Mouse (Mus musculus): ENCODE data around the gene Duox1. TPM values are rescaled to one million over a fixed set of nuclear protein-coding genes. Genes with fewer than 3 reads are reported as not detected.

Gene Duox1
- polyA plus RNA-seq, 1 experiment from 2014 or later = 0.15 TPM

DNA sequence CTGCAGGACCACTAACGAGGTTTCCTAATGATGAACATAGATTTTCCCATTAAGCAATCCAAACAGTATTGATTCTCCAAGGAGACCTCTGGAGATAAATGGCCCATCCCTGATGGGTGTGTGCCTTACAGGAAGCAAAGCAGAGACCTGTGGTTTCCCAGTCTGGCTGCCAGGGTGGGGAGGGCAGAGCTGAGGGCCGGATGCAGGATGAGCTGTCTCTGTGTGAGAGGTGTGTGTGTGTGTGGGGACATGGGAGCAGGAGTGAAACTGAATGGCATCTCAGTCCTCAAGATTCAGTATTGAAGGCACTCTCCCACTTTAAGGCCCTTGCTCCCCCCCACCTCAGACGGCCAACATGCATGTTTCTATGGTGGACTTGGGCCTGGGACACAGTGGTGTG is 40.7 kb downstream of the Duox1 start:
- H3K36me3 ChIP-seq (ENCODE audit: control insufficient read depth, insufficient read depth, low read length) = peaks cover 19% of the 10 kb centered on the region; the same call in 1 of the 2 replicates
- no peaks in the 10 kb centered on the region for H3K27me3 ChIP-seq (ENCODE audit: control insufficient read depth, insufficient read depth, low read length)
- no peak overlapping the region for H3K9ac ChIP-seq (replicated peaks; ENCODE audit: low read depth, low read length)
- H3K9me3 ChIP-seq (ENCODE audit: control insufficient read depth, low read length) = no peaks in the 10 kb centered on the region
- WGBS = 68% methylated on average over 3 of the region's 3 CpGs
- H3K27ac ChIP-seq (ENCODE audit: low read depth, low read length) = no peak overlapping the region
- no peak for ATAC-seq (ENCODE audit: low read depth)
- H3K4me3 ChIP-seq (ENCODE audit: low read depth, low read length) = no peak overlapping the region
- H3K4me2 ChIP-seq (ENCODE audit: low read depth, low read length) = no peak overlapping the region
- peaks cover 31% of the 10 kb centered on the region for H3K4me1 ChIP-seq (ENCODE audit: control insufficient read depth, insufficient read depth, low read length)

DNA sequence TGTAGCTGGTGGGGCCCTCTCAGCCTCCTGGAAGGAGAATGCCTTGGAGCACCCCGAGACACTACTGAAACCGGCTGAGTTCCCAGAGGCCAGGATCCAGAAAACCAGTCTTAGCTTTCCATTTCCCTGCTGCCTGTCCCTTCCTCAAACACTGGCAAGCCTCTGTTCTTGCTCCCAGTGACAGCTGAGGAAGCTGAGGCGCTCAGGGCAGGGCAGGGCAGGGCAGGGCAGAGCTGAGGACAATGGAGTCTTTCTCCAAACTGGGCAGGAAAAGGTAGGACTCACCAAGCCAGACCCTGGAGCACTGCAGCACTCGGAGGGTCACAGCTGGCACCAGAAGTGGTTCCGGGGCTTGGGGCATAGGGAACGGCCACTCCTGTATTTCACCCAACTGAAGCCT is 44.8 kb downstream of the Duox1 start:
- no peak overlapping the region for H3K4me2 ChIP-seq (ENCODE audit: low read depth, low read length)
- H3K9ac ChIP-seq (replicated peaks; ENCODE audit: low read depth, low read length) = no peak overlapping the region
- no peaks in the 10 kb centered on the region for H3K27me3 ChIP-seq (ENCODE audit: control insufficient read depth, insufficient read depth, low read length)
- 68% methylated on average over 6 of the region's 6 CpGs for WGBS
- no peaks in the 10 kb centered on the region for H3K9me3 ChIP-seq (ENCODE audit: control insufficient read depth, low read length)
- H3K4me3 ChIP-seq (ENCODE audit: low read depth, low read length) = no peak overlapping the region
- H3K27ac ChIP-seq (ENCODE audit: low read depth, low read length) = no peak overlapping the region
- H3K4me1 ChIP-seq (ENCODE audit: control insufficient read depth, insufficient read depth, low read length) = peaks cover 1% of the 10 kb centered on the region; the same call in 1 of the 2 replicates
- H3K36me3 ChIP-seq (ENCODE audit: control insufficient read depth, insufficient read depth, low read length) = peaks cover 9% of the 10 kb centered on the region; the same call in 1 of the 2 replicates
- ATAC-seq (ENCODE audit: low read depth) = no peak

DNA sequence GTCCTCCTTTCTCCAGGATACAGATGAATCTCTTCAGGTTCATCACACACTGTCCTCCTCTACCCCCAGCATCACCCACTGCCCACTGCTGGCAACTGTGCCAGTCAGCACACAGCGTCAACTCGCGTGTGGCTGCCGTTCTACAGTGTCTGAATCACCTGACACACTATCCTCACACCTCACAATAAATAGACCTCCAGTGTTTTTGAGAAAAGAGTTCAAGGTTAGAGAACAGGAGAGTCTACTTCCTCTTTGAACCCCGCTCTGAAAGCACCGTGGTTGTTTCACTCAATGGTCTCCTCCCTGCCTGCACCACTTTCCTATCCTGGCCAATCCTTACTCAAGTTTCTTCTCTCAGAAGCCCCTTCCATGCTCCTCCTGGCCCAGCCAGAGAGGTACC is 45.7 kb downstream of the Duox1 start:
- H3K4me1 ChIP-seq (ENCODE audit: control insufficient read depth, insufficient read depth, low read length) = peaks cover 9% of the 10 kb centered on the region; the same call in 1 of the 2 replicates
- H3K27me3 ChIP-seq (ENCODE audit: control insufficient read depth, insufficient read depth, low read length) = no peaks in the 10 kb centered on the region
- no peak overlapping the region for H3K9ac ChIP-seq (replicated peaks; ENCODE audit: low read depth, low read length)
- peaks cover 5% of the 10 kb centered on the region; the same call in 1 of the 2 replicates for H3K36me3 ChIP-seq (ENCODE audit: control insufficient read depth, insufficient read depth, low read length)
- no peaks in the 10 kb centered on the region for H3K9me3 ChIP-seq (ENCODE audit: control insufficient read depth, low read length)
- H3K27ac ChIP-seq (ENCODE audit: low read depth, low read length) = no peak overlapping the region
- ATAC-seq (ENCODE audit: low read depth) = no peak
- H3K4me2 ChIP-seq (ENCODE audit: low read depth, low read length) = no peak overlapping the region
- H3K4me3 ChIP-seq (ENCODE audit: low read depth, low read length) = no peak overlapping the region
- WGBS = 92% methylated on average over 6 of the region's 6 CpGs

DNA sequence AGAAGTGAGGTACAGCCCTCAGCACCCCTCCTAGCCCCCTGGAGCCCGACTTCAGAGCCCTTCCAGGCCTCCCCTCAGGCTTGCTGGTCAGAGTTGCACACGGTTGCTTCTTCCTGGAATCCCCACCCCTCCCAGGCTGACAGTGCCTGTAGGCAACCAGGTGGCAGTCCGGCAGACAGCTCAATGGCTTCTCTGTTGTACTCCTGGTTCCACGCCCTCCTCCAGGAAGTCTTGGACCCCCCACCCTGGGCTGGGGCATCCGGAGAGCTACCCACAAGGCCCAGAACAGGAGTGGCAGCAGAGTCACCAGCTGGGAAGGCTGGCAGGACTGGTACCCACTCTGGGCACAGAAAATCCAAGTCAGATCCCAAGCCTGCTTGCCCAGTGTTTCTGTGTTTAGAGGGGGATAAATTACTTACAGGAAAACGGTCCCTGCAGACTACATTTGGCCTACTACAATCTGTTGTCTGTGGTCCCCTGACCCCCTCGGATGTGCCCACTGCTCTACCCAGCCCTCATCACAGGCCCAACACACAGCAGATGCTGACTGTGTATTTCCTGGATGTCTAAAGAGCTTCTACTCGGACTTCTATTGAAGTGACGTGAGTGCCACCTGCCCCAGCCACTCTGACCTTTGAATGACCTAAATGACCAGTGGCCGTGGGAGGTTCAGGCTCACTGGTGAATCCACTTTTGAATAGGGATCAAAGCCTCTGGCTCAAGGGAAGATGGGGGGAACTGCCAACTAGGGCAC is 46.6 kb downstream of the Duox1 start:
- no peak overlapping the region for H3K4me2 ChIP-seq (ENCODE audit: low read depth, low read length)
- no peaks in the 10 kb centered on the region; the same call in 1 of the 2 replicates for H3K36me3 ChIP-seq (ENCODE audit: control insufficient read depth, insufficient read depth, low read length)
- no peaks in the 10 kb centered on the region for H3K27me3 ChIP-seq (ENCODE audit: control insufficient read depth, insufficient read depth, low read length)
- H3K27ac ChIP-seq (ENCODE audit: low read depth, low read length) = no peak overlapping the region
- peaks cover 16% of the 10 kb centered on the region for H3K4me1 ChIP-seq (ENCODE audit: control insufficient read depth, insufficient read depth, low read length)
- H3K9ac ChIP-seq (replicated peaks; ENCODE audit: low read depth, low read length) = no peak overlapping the region
- no peaks in the 10 kb centered on the region for H3K9me3 ChIP-seq (ENCODE audit: control insufficient read depth, low read length)
- WGBS = 51% methylated on average over 10 of the region's 10 CpGs
- H3K4me3 ChIP-seq (ENCODE audit: low read depth, low read length) = no peak overlapping the region
- ATAC-seq (ENCODE audit: low read depth) = no peak

DNA sequence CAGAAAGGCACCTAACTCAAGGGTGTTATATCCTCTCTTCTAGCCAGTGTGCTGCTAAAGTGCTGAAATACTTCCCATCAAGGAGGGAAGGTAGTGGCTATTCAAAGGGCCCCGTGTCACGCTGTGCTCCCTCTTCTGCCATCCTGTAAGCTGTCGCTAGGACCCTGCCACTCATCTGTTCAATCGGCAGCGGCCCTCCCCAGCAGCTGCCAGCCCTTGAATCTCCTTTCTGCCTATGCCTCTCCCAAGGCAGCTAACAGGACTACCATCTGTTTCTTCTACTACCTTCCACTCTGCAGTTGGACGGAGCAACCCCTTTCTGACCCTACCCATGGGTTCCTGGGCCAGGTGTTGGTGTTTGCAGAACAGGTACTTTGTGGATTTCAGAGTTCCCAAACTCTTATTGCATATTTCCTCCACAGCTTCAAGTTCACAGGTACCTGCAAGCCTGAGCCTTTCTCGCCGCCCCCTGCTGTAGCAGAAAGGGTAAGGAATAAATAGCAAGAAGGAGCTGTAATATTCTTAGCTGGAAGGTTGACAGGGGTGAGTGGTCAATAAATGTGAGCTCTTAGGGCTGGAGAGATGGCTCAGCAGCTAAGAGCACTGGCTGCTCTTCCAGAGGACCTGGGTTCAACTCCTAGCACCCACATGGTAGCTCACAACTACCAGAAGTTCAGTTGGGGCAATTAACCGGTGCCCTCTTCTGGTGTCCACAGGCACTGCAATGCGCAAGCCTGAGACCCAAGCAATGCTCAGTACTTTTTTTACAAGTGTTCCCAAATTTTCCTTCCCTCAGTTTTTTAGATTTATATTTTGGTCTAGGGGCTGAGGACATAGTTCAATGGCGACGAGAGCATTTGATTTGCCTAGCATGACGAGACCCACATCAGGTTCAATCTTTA is 47.4 kb downstream of the Duox1 start:
- H3K4me1 ChIP-seq (ENCODE audit: control insufficient read depth, insufficient read depth, low read length) = peaks cover 23% of the 10 kb centered on the region
- no peaks in the 10 kb centered on the region for H3K27me3 ChIP-seq (ENCODE audit: control insufficient read depth, insufficient read depth, low read length)
- WGBS = 71% methylated on average over 13 of the region's 13 CpGs
- H3K27ac ChIP-seq (ENCODE audit: low read depth, low read length) = no peak overlapping the region
- H3K9ac ChIP-seq (replicated peaks; ENCODE audit: low read depth, low read length) = no peak overlapping the region
- no peak overlapping the region for H3K4me2 ChIP-seq (ENCODE audit: low read depth, low read length)
- no peaks in the 10 kb centered on the region for H3K36me3 ChIP-seq (ENCODE audit: control insufficient read depth, insufficient read depth, low read length)
- no peak for ATAC-seq (ENCODE audit: low read depth)
- no peaks in the 10 kb centered on the region for H3K9me3 ChIP-seq (ENCODE audit: control insufficient read depth, low read length)
- H3K4me3 ChIP-seq (ENCODE audit: low read depth, low read length) = no peak overlapping the region

DNA sequence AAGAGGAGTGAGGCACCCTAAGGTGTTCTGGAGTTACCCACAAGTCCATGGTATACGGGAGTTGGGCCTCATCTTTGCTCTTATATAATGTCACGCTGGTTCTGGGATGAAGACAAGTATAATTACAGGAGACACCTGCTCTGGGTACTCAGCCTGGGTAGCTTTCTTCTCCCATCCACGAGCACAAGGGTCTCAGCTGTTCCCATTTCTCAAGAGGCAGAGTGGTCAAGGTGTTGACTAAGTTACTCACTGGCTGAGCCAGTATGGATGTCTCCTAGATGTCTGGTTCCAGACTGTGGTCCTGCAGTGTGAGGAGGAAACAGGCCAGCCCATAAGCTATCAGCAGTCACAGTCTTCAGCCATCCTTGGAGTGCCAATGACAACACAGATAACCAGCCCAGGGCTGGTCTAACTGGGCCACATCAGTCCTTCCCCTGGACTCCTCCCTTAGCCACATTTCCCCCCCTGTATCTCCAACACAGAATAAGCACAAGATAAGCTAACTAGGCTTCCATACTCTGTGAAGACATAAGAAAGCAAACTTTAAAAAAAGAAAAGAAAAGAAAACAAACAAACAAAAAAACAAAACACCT is 49.0 kb downstream of the Duox1 start:
- Histone ChIP-seq H3K9ac (replicated peaks; ENCODE audit: low read depth, low read length) (no peak overlapping the region), H3K4me1 (ENCODE audit: control insufficient read depth, insufficient read depth, low read length) (peaks cover 26% of the 10 kb centered on the region), H3K36me3 (ENCODE audit: control insufficient read depth, insufficient read depth, low read length) (no peaks in the 10 kb centered on the region), H3K4me2 (ENCODE audit: low read depth, low read length) (no peak overlapping the region), H3K4me3 (ENCODE audit: low read depth, low read length) (no peak overlapping the region), H3K9me3 (ENCODE audit: control insufficient read depth, low read length) (no peaks in the 10 kb centered on the region), H3K27me3 (ENCODE audit: control insufficient read depth, insufficient read depth, low read length) (no peaks in the 10 kb centered on the region), H3K27ac (ENCODE audit: low read depth, low read length) (no peak overlapping the region)
- ATAC-seq (ENCODE audit: low read depth) = no peak
- WGBS = 84% methylated on average over 3 of the region's 3 CpGs

DNA sequence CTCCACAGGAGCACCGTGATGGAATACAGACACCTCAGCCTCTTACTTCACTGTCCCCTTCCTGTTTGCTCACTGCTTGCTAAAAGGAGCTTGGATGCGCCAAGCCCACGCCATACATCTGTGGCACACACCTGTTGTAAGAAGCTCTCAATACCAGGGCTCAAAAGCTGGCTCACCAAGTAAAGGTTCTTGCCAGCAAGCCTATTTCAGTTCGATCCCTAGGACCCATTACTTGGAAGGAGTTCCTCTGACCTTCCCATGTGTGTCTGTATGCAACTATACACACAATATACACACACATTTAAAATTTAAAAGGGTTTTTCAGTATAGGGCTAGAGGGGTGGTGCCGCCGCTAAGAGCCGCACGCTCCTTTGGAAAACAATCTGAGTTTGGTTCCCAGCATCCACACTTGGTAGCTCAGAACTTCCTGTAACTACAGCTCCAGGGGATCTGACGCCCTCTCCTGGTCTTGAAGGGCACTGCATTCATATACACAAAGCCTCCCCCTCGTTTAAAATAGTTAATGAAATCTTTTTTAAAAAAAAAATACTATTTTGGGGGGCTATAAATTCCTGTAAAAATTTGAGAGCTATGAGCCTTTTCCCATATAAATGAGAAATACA is 49.9 kb downstream of the Duox1 start:
- no peaks in the 10 kb centered on the region for H3K27me3 ChIP-seq (ENCODE audit: control insufficient read depth, insufficient read depth, low read length)
- no peak overlapping the region for H3K4me3 ChIP-seq (ENCODE audit: low read depth, low read length)
- no peak overlapping the region for H3K27ac ChIP-seq (ENCODE audit: low read depth, low read length)
- H3K4me1 ChIP-seq (ENCODE audit: control insufficient read depth, insufficient read depth, low read length) = peaks cover 26% of the 10 kb centered on the region
- ATAC-seq (ENCODE audit: low read depth) = no peak
- 88% methylated on average over 10 of the region's 10 CpGs for WGBS
- H3K9me3 ChIP-seq (ENCODE audit: control insufficient read depth, low read length) = no peaks in the 10 kb centered on the region
- H3K4me2 ChIP-seq (ENCODE audit: low read depth, low read length) = no peak overlapping the region
- H3K36me3 ChIP-seq (ENCODE audit: control insufficient read depth, insufficient read depth, low read length) = no peaks in the 10 kb centered on the region
- H3K9ac ChIP-seq (replicated peaks; ENCODE audit: low read depth, low read length) = no peak overlapping the region

DNA sequence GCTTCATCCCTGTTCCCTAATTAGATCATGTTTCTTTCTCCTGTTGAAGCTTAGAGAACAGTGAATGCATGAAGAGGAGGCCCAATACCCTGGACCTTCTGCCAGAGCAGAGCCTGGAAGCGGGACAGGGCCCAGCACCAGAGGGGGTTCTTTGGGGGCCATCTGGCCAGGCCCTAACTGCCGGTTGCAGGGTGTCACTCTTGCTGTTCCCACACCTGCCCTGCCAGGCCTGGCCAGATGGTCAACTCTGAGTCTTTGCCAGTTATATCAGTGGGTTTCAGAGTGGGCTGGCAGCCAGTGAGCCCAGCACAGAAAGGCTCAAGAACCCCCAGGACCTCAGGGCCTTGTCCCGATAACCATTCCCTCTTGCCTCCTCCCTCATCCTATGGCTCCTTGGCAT is 50.6 kb downstream of the Duox1 start:
- 0 out of 2 replicates have a peak overlapping the region, but pooled peaks have one; percentile 33 for H3K9ac ChIP-seq (replicated peaks; ENCODE audit: low read depth, low read length)

More for the DNA sequence above, 50.6 kb downstream of the Duox1 start:
- H3K27me3 ChIP-seq (ENCODE audit: control insufficient read depth, insufficient read depth, low read length) = no peaks in the 10 kb centered on the region
- no peaks in the 10 kb centered on the region for H3K9me3 ChIP-seq (ENCODE audit: control insufficient read depth, low read length)
- ATAC-seq (ENCODE audit: low read depth) = no peak
- no peak overlapping the region; the same call in 1 of the 2 replicates for H3K27ac ChIP-seq (ENCODE audit: low read depth, low read length)
- H3K36me3 ChIP-seq (ENCODE audit: control insufficient read depth, insufficient read depth, low read length) = no peaks in the 10 kb centered on the region
- 54% methylated on average over 3 of the region's 3 CpGs for WGBS
- peaks cover 26% of the 10 kb centered on the region for H3K4me1 ChIP-seq (ENCODE audit: control insufficient read depth, insufficient read depth, low read length)
- no peak overlapping the region for H3K4me3 ChIP-seq (ENCODE audit: low read depth, low read length)
- H3K4me2 ChIP-seq (ENCODE audit: low read depth, low read length) = peak overlapping the region; percentile 83
